Mouse (Mus musculus): ENCODE data around the gene Plscr2. TPM values are rescaled to one million over a fixed set of nuclear protein-coding genes. Genes with fewer than 3 reads are reported as not detected.
"Not testable (repeated sequence)": the region's sequence is repeated elsewhere in the genome, so short reads cannot be mapped to it uniquely, and the experiment has no call there.

Plscr2 gene
- total RNA-seq, 2 experiments from 2014 or later, result 21.5 to 24.8 TPM

DNA sequence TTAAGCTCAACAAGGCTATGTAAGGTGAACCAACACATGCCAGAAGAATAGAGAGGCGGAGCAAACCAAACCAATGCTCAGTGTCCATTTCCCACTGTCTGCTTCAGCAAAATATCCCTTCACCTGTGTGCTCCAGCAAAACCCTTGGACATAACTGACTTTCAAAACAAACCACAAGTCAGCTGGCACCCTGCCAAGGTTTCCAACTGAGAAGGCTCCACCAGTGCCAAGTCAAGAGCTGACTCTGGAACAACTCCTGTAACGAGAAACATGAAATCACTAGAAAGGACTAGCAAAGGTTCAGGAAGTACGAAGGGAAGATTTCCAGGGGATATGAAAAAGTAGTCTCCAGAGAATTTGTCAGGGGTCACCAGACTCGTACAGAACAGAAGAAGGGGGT, 4.5 kb upstream of the Plscr2 start:
- DNase-seq, result peak; percentile 83 to 87
- intact Hi-C loops (cut with DNase I), result loop anchor here (10.0 kb wide), 1 partner anchor 184 kb away; the partner anchor contains the start of gene Plscr4

DNA sequence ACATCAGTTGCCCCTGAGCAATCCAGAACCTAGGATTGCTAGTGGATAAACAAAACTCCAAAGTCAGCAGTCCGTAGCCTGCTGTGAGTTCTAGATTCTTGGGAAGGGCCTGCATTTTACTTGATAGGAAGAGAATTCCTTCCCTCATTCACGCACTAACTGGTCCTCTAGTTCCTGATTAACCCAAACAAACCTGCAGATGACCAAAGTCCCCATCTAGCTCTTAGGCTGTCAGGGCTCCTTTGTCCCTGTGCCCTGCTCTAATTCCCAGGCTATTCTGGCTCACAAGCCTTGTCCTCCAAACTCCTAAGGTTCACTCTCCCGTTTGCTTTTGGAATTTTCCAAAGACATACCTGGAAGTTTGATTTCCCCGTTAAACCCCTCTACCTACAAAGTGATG, 2.8 kb upstream of the Plscr2 start:
- intact Hi-C loops (cut with DNase I), result loop anchor here (10.0 kb wide), 1 partner anchor 182 kb away; the partner anchor contains the start of gene Plscr4
- no peak for DNase-seq

DNA sequence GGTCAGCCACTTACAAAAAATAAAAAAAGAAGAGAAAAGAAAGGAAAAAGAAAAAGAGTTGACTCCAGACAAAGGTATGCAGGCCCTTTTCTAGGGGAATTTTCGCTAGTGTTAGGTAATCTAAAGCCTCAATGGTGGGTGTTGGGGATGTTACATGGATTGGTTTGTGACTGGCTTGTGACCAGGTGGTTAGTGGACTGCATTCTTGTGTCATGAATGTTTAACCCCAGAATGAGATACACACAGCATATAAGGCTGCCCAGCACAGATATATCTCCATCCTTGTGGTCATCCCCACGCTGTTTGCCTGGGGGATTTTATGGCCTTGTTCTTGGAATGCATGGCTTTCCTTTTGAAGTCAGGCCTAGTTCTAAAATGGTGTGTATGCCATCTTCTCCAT, 2.1 kb upstream of the Plscr2 start:
- DNase-seq, result no peak
- intact Hi-C loops (cut with DNase I), result loop anchor here (10.0 kb wide), 1 partner anchor 182 kb away; the partner anchor contains the start of gene Plscr4

DNA sequence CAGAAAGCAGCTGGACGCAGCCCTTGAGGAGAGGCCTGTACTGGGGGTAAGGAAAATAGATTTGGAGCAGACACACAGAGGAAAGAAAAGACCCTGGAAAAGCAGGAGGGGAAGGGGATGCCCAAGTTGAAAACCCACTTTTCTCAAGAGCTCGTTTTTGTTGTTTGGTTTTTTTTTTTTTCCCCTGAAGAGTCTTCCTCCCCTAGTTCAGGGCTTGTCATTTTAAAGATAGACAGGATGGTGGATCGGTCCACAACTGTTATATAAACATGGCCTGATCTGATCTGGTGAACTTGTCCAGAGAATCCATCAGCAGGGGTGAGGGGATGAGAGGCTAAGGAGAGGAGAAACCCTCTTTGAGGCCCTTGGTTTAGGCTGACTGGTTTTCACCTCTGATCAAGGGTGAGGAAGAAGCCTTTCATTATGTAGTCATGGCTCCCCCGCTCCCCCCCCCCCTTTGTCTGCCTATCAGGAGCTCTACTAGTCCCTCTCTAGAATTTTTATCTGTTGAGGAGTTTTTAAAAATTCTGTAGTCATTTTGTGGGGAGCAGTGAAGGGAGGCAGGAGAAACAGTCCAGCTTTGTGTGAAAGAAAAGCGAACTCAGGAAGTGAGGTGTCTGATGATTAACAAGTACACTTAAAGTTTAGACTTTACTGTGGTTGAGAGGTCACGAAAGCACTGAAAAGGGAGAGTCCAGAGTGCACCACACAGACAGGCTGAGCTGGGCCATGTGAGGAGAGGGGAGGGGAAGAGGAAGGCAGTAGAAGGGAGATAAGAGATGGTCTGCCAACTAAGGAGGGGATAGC, 1.2 kb upstream of the Plscr2 start:
- intact Hi-C loops (cut with DNase I), result loop anchor here (10.0 kb wide), 1 partner anchor 181 kb away; the partner anchor contains the start of gene Plscr4
- no peak for DNase-seq

DNA sequence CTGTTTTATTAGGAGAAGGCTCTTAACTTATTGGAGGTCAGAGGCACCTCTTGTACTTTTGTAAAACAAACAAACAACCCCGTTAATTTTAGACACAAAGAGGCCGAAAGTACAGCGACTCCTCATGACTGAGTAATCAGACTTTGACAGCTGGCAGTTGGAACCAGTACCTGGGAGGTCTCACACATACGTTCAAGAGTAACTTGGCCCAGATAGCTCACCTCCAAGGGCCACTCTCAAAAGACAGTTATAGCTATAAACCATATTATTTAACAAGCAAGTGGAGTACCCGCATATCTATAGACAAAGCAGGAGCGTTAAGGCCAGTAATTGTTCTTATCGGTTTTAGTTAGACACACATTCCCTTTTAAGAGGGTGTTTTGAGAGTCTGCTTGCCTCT, 958 bp downstream of the Plscr2 start:
- intact Hi-C loops (cut with DNase I), result loop anchor here (5.0 to 10.0 kb wide), 3 partner anchors 49 to 178 kb away; partner anchors contain the start of gene Plscr4
- peak; percentile 34 to 37 for DNase-seq

DNA sequence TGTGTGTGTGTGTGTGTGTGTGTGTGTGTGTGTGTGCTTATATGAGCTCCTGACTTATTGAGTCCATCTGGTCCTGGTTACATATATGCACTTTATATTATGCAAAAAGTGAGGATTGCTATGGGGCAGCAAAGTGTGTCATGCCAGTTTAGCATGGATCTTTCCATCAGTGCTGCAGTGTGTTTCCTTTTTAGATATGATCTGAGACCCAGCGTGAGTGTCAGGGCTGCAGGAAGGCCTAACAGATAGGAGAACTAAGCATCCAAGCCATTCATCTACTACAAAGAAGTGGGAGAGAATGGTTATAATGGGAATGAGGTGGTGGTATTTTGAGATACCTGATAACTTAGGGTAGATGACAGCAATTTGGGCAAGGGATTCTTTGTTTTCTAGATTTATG, 4.6 kb downstream of the Plscr2 start:
- intact Hi-C loops (cut with DNase I), result no loop called here
- DNase-seq, result no peak

DNA sequence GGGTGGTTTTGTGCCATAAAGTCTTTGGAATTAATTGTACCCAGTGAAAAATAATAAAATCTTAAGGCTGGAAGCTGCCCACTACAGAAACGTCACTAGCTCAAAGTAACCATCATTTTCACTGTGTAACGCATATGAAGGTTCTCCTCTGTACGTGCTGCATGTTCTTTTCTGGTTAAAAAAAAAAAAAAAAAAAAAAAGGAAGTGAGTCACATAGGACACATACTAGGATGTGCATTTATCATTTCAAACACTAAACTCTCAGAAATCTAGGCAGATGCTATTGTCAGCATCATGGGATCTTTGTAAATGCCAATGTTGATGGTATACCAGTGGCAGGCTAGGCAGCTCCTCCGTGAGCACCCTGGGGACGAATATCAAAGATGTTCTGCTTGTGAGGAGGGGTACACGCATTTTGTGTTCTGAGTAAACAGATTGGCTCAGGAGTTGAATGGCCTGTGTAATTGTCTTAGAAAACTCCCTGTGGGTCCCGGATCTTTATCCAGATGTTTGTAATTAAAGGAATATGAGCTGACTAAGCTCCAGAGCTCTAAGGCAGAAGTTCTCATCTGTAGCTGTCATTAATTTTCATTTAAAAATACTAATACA, 7.3 kb downstream of the Plscr2 start:
- intact Hi-C loops (cut with DNase I), result no loop called here
- DNase-seq, result no peak

DNA sequence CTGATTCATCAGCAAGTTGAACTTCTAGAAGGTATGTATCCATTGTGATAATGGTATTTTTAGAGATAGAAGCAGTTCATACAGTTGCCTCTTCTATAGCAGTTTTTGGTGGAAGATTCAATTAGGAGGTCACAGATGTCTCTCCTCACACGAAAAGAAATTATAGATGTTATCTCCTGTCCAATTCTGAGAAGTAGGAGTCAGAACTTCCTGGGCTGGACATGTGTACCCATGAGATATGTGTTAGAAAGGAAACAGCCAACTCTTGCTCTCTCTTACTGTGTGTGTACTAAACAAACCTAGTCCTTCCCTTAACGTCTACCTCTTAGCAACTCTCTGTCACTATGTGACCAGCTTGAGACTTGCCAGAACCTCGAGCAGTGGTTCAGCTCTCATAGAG, 14.3 kb downstream of the Plscr2 start:
- intact Hi-C loops (cut with DNase I), result loop anchor here (5.0 kb wide), 1 partner anchor 88 kb away; no protein-coding TSS in a partner anchor
- DNase-seq, result no peak

DNA sequence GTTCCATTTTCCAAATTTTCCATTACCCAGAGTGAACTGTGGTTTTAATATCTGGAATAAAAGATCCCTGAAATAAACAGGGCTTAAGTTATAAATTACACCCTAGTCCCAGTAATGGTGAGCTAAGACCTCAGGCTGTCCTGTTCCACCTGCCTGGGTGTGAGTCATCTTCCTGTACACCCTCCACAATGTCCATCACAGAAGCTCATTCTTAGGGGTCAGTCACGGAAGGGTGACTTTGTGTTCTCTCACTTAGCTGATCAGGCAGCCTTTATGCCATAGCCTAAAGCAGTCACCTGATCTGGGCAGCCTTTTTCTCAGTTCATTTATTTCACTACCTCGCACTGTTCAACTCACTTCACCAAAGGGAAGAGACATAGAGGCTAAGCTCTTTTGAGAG, 16.8 kb downstream of the Plscr2 start:
- intact Hi-C loops (cut with DNase I), result loop anchor here (5.0 kb wide), 1 partner anchor 85 kb away; no protein-coding TSS in a partner anchor
- DNase-seq, result no peak

DNA sequence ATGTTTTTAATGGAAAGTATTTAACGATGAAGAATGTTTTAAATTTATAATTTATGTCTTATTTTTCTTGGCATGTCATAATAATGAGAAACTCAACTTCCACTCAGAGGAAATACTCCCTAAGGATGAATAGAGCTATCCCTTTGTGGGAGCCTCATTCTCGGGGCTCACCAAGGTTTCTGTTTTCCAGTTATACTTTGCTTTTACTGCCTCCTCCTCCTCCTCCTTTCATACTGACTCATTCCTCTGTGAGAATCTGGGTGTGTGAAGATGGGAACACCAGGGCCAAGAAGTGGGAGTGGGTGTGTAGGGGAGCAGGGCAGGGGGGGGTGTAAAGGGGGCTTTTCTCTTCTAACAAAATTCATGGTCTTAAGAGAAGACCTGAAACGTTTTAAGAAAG, 17.5 kb downstream of the Plscr2 start:
- no peak for DNase-seq
- intact Hi-C loops (cut with DNase I), result loop anchor here (5.0 kb wide), 1 partner anchor 84 kb away; no protein-coding TSS in a partner anchor

DNA sequence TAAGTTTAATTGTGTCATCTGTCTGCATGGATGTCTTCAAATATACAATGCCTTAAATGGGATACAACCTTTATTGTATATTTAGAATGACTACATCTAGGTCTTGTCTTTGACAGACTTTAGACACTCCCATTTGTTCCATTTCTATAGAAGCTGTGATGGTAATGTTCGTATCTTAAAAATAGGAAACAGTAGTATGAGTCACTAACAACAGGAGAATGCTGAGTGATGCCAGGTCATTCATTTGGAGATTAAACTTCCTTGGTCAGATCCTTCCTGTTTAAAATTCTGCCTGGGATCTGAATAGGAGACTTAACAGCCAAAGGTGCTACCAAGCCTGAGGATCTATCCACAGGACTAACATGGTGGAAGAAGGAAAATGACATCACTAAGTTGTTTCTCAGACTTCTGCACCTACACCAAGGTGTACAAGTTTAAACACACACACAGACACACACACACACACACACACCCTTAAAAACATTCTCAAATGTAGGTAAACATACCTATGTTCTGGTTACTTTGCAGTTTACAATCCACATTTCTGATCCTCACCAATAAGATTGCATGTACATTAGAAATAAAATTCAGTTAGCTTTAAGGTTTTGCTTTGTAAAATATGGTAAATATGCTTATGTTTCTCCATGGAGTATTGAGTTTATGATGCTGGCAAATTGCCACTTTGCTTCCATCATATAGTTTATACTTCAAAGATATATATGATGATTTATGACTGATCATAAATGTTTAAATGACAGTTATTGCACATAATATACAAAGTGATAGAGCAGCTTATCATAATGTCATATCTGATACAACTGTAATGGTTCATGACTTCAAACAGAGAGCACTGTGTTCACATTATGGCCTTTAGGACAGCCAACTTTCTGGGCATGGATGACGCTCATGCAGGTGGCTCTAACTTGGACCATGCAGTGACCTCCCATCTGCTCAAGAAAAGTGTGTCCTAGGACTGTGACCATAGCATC, 18.5 kb downstream of the Plscr2 start:
- intact Hi-C loops (cut with DNase I), result loop anchor here (5.0 kb wide), 1 partner anchor 83 kb away; no protein-coding TSS in a partner anchor
- no peak for DNase-seq

DNA sequence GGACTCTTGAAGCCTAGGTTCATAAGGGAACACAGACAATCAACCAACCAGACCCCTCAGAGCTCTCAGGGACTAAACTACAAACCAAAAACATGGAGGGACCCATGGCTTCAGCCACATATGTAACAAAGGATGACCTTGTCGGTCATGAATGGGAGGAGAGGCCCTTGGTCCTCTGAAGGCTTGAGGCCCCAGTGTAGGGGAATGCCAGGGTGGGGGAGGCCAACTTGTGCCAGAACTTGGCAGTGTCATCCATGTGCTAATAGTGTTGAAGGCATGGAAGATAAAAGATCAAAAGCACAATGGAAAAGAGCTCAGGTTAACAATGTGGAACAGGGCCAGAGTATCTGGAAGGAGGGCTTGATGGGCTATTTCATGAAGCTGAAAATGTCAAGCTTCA, 22.9 kb downstream of the Plscr2 start:
- DNase-seq, result peak in 1 of 2 experiments; percentile 40
- intact Hi-C loops (cut with DNase I), result no loop called here

DNA sequence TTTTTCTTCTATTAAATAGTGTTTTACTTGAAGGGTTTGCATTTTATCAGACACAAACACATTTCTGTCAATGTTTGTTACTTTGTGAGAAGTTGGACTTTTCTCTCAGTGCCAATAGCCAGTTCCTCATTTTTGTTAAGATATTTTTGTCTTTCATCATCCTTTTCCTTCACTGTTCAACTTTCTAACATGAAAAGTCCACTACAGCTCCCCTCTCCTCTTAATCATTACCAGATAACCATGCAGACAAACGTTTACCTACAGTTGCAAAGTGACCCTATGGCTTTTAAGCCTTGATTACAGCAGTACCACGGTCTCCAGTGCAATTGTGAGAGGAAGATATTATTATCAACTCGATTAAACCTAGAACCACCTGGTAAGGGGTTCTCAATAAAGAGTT, 25.8 kb downstream of the Plscr2 start:
- DNase-seq, result no peak
- intact Hi-C loops (cut with DNase I), result no loop called here

DNA sequence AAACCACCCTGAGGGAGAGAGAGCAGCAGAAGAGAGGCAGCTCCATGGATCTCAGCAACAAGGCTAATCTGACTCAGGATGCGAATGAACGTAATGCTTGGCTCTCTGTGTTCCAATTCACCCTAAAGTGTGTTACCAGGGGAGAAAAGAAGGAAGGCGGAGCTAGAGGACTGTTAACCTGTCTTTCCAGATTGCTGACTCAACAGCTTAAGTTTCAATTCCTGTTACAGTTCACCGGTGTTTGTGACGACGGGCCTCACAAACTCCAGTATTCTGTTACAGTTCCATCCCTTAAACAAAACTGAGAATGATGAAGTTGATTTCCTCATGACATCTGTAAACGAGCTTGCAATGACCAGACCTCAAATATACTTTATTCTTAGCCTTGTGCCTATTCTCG, 29.7 kb downstream of the Plscr2 start:
- DNase-seq, result no peak
- intact Hi-C loops (cut with DNase I), result no loop called here

DNA sequence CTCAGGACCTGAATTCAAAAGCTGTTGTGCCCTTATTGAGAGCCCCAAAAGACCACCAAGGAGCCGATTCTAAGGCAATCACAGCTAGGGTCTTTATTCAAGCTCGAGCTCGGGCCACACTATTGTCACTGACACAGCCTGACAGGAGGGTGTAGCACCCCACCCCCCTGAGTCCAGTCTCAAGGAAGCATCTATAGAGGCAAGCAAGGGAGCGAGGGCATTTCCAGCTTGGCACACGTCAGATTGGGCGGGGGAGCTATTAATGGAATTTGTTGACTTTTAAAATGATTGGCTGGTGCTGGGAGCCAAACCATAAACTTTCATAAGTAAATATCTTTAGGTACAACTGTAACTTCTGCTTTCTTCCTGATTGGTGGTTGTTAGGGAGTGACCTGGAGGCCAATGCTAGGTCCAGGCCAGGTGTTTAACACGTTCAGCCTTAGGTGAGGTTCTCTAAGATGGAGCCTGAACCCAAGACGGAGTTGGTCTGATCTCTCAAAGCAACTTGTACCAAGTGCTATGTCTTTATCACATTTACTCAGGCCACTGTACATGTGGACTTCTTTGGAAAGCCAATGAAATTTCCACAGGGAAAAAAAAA, 30.3 kb downstream of the Plscr2 start:
- intact Hi-C loops (cut with DNase I), result no loop called here
- DNase-seq, result no peak

DNA sequence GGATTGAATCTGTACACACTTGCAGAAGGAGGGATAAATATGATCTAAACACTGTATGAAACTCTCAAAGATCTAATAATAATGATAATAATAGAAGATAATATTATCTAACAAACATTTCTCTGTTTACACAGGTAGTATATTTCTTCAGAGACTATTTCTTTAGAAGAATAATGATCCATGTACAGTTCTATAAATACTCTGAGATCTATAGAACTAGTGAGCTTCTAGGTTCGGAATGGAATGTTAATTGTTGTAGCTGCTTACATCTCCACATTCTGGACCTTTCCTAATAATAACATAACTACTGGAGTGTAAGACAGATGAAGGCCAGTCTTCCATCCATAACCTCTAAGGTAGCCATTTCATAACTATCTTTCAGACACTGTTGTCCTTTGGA, 33.7 kb downstream of the Plscr2 start, which contains the start of gene 1700057G04Rik:
Gene 1700057G04Rik, plus strand, starts transcription at position 301 of the 400 bp plus-strand sequence.
- intact Hi-C loops (cut with DNase I), result no loop called here
- no peak for DNase-seq

DNA sequence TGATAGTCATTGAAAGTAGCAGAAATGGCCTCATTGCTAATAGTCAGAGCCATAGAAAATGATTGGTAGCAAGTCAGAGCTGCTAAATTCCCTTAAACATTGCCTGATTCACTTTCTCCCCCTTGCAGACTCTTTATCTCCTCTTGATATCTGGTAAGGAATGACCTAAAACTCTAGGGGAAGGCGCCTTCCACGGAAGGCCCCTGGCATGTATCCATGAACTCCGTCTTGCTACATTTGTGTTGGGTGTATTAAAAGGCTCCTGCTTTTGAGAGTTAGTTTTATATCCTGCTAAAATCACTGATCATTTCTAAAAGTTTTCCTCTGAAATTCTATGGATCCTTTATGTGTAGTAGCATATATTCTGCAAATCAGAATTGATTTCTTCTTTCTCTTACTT, 41.4 kb downstream of the Plscr2 start:
- no peak for DNase-seq
- intact Hi-C loops (cut with DNase I), result no loop called here

DNA sequence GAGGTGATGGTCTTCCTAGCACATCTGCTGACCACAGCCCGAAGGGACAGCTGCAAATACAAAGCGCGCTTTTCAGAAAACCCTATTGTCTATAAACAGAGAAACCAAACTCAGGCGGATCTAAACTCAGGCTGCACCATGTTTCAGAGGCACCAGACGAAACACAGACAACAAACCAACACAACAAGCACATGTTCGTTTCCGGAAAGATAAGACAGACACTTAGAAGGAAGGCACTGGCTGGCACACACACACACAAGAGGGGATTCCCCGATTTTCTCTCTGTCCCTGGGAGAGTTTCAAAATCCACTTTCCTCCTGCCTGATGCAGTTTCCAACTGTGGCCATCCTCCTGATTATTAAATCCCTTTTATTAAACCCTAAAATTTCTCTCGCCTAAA, 50.5 kb downstream of the Plscr2 start:
- intact Hi-C loops (cut with DNase I); DNase-seq: not testable (repeated sequence)

DNA sequence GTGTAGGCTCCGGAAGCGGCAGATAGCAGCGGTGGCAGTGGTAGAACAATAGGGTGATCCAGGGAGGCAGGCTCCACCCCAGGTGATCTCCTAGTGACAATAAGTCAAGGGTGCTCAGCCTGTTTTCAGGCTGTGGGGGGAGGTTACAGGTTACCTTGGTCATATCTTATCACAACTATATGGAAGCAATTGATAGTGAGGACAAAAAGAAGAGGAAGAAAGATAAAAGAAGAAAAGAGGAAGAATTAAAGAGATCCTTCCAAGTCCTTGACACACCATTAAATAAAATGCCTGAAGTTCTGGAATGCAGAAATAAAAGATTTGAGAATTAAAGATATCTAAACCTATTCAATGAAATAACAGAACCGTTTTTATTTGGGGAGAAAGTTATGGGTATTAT, 51.4 kb downstream of the Plscr2 start:
- DNase-seq, result no peak
- intact Hi-C loops (cut with DNase I), result no loop called here

DNA sequence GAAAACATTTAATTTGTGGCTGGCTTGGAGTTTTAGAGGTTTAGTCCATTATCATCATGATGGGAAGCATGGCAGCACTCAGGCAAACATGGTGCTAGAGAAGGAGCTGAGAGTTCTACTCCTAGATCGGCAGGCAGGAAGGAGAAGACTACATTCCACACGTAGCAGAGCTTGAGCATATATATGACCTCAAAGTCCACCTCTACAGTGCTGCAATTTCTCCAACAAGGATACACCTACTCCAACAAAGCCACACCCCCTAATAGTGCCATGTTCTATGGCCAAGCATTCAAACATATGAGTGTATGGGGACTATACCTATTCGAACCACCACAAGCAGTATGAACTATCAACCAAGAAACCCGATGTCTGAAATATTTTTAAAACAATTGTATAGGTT, 56.0 kb downstream of the Plscr2 start:
- intact Hi-C loops (cut with DNase I), result no loop called here
- DNase-seq, result no peak

All from heart, postnatal 10 days (tissue).